Mouse (Mus musculus): ENCODE data around the gene Gm28047.

Gene Gm28047

GRCm38 (mm10) chr15:102516293-102516692 is 108.6 kb downstream of the Gm28047 start:
- DNase-seq (ENCODE audit: extremely low read depth, low read depth), result no peak

- DNase-seq (ENCODE audit: extremely low read depth, low read depth), result no peak
Observed at GRCm38 (mm10) chr15:102515791-102516190, 109.1 kb downstream of the Gm28047 start.

GRCm38 (mm10) chr15:102515261-102515660 is 109.6 kb downstream of the Gm28047 start:
- no peak for DNase-seq (ENCODE audit: extremely low read depth, low read depth)

- no peak for DNase-seq (ENCODE audit: extremely low read depth, low read depth)
Observed at GRCm38 (mm10) chr15:102513004-102513403, 111.9 kb downstream of the Gm28047 start.

- DNase-seq (ENCODE audit: extremely low read depth, low read depth), result no peak
Observed at GRCm38 (mm10) chr15:102512471-102512870, 112.4 kb downstream of the Gm28047 start.

- no peak for DNase-seq (ENCODE audit: extremely low read depth, low read depth)
Observed at GRCm38 (mm10) chr15:102512010-102512409, 112.9 kb downstream of the Gm28047 start.

- DNase-seq (ENCODE audit: extremely low read depth, low read depth), result no peak
Observed at GRCm38 (mm10) chr15:102511285-102511833, 113.5 kb downstream of the Gm28047 start.

- DNase-seq (ENCODE audit: extremely low read depth, low read depth), result peak; percentile 72
Observed at GRCm38 (mm10) chr15:102510590-102511284, 114.1 kb downstream of the Gm28047 start.

GRCm38 (mm10) chr15:102510110-102510509 is 114.8 kb downstream of the Gm28047 start:
- DNase-seq (ENCODE audit: extremely low read depth, low read depth), result no peak

GRCm38 (mm10) chr15:102508336-102508735 is 116.5 kb downstream of the Gm28047 start:
- DNase-seq (ENCODE audit: extremely low read depth, low read depth), result no peak

- DNase-seq (ENCODE audit: extremely low read depth, low read depth), result no peak
Observed at GRCm38 (mm10) chr15:102507561-102507960, 117.3 kb downstream of the Gm28047 start.

GRCm38 (mm10) chr15:102506864-102507263 is 118.0 kb downstream of the Gm28047 start:
- DNase-seq (ENCODE audit: extremely low read depth, low read depth), result no peak

GRCm38 (mm10) chr15:102506464-102506830 is 118.4 kb downstream of the Gm28047 start:
- no peak for DNase-seq (ENCODE audit: extremely low read depth, low read depth)

GRCm38 (mm10) chr15:102505770-102506463 is 119.0 kb downstream of the Gm28047 start:
- DNase-seq (ENCODE audit: extremely low read depth, low read depth), result no peak

- DNase-seq (ENCODE audit: extremely low read depth, low read depth), result no peak
Observed at GRCm38 (mm10) chr15:102505073-102505769, 119.6 kb downstream of the Gm28047 start.

GRCm38 (mm10) chr15:102503924-102504782 is 120.7 kb downstream of the Gm28047 start:
- no peak for DNase-seq (ENCODE audit: extremely low read depth, low read depth)

- no peak for DNase-seq (ENCODE audit: extremely low read depth, low read depth)
Observed at GRCm38 (mm10) chr15:102503447-102503846, 121.4 kb downstream of the Gm28047 start, which contains the start of gene Gm10337. Gene Gm10337 (plus strand): TSS chr15:102503722.

GRCm38 (mm10) chr15:102502254-102502840 is 122.5 kb downstream of the Gm28047 start:
- no peak for DNase-seq (ENCODE audit: extremely low read depth, low read depth)

GRCm38 (mm10) chr15:102501084-102501814 is 123.6 kb downstream of the Gm28047 start:
- DNase-seq (ENCODE audit: extremely low read depth, low read depth), result no peak

- no peak for DNase-seq (ENCODE audit: extremely low read depth, low read depth)
Observed at GRCm38 (mm10) chr15:102500479-102500878, 124.4 kb downstream of the Gm28047 start.
